Mouse (Mus musculus) G1E (cell line): Measurements from ENCODE around the gene Zfp366.

ENCODE experiments used
- CTCF ChIP-seq: IDR thresholded peaks from 2 replicates; pipeline ENCODE4 v1.5.1; 2012; ENCODE audit warnings: low read depth, low read length, inconsistent platforms, mixed read lengths
- GATA1 ChIP-seq: IDR thresholded peaks from 2 replicates; pipeline ENCODE4 v1.6.1; 2012; ENCODE audit warnings: borderline replicate concordance, low read length, inconsistent platforms, mixed read lengths
- GATA2 ChIP-seq: IDR thresholded peaks from 2 replicates; pipeline ENCODE4 v1.6.1; 2012; ENCODE audit warnings: low read depth, low read length, inconsistent platforms, borderline replicate concordance
- TAL1 ChIP-seq: conservative IDR thresholded peaks from 2 replicates; pipeline ENCODE4 v1.6.1; 2012; ENCODE audit warnings: low read depth, low read length, inconsistent platforms, mixed read lengths

GRCm38 (mm10) chr13:99151121-99151520 lies 33.5 kb upstream of the Zfp366 start:
- TF ChIP-seq CTCF (no peak), GATA2 (no peak), GATA1 (no peak), TAL1 (no peak)
